In the genomic region with DNA sequence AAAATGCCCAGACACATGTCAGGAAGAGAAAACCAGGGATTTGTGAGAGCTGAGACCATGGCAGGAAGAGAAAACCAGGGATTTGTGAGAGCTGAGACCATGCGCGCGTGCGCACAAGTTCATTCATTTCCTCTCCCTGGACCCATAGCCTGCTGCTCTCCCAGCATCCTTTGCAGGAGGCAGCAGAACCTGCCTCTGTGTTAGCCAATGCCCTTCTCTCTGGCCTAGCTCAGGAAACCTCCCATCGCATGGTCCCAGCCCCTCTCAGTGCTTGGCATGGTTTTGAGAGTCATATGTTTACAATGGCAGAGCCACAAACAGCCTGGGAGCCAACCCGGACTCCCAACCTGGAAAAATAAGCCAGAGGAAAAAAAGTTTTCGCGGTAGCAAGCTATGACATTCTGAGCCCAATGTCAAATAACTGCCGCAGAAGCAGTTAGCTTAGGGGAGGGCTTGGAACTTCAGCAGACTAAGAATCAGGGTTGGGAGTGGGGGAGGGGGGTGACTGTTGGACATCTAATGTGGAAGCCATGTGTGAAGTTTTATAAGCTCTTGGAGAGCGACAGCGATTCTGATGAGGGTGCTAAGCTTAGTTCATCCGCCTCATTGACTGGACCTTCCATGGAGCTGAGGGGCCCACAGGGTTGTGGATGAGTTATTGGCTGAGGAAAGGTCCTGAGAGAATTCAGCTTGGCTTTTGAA, we compare ENCODE assay signal across 12 mouse cellular contexts. TPM values are rescaled to one million over a fixed set of nuclear protein-coding genes. Genes with fewer than 3 reads are reported as not detected.
DNase-seq lines count a peak whose midpoint lies in the region; ATAC-seq and TF ChIP-seq lines count a peak whose summit lies in the region.
"Had no signal": no experiment of that assay in that cellular context is flagged by ENCODE, and none has a peak within 500 bp of the region (broad histone marks: within the 10 kb centered on the region; RNA-seq: fewer than 3 reads in every experiment).

No protein-coding gene starts in this region.

- ATAC-seq in kidney, postnatal 0 days (replicated peaks; ENCODE audit: low FRiP score, low read depth): 0 out of 2 replicates have a peak, but pooled peaks have one; percentile 8
- no peak for ATAC-seq in heart, embryonic 13.5 days (ENCODE audit: extremely low read depth, insufficient number of reproducible peaks, low FRiP score, low TSS enrichment)
- ATAC-seq in liver, embryonic 16.5 days (ENCODE audit: low read depth): no peak
- ATAC-seq: midbrain, embryonic 13.5 days had no signal

- DNase-seq in kidney, postnatal 0 days (ENCODE audit: low spot score): peak; percentile 54
- DNase-seq in kidney, adult 9 months: no peak
- peak; percentile 41 for DNase-seq in embryonic facial prominence, embryonic 10.5 days (ENCODE audit: low spot score)
- no peak for DNase-seq in right cerebral cortex, postnatal 25 days
- DNase-seq in adrenal gland, adult (ENCODE audit: inconsistent age in 2 of 2, low spot score in 1 of 2): no peak
- DNase-seq: layer of hippocampus, postnatal 36 days; right cerebral cortex, adult 18-20 months had no signal

- no peaks in the 10 kb centered on the region for H3K36me3 ChIP-seq in kidney, postnatal 0 days (ENCODE audit: insufficient read depth, low read length)
- H3K36me3 ChIP-seq in embryonic facial prominence, embryonic 10.5 days (replicated peaks): no peaks in the 10 kb centered on the region
- H3K36me3 ChIP-seq in heart, embryonic 13.5 days: no peaks in the 10 kb centered on the region
- H3K36me3 ChIP-seq in liver, embryonic 16.5 days (ENCODE audit: control insufficient read depth, insufficient read depth): no peaks in the 10 kb centered on the region
- H3K36me3 ChIP-seq: forebrain, embryonic 12.5 days; hindbrain, embryonic 13.5 days; midbrain, embryonic 13.5 days had no signal

- no peak overlapping the region for H3K9ac ChIP-seq in kidney, postnatal 0 days (ENCODE audit: low read depth, low read length)
- H3K9ac ChIP-seq in heart, embryonic 13.5 days: no peak overlapping the region
- peak overlapping the region; percentile 41 for H3K9ac ChIP-seq in liver, embryonic 16.5 days (ENCODE audit: low read depth, low read length)
- H3K9ac ChIP-seq: forebrain, embryonic 12.5 days; hindbrain, embryonic 13.5 days; midbrain, embryonic 13.5 days had no signal

- WGBS in kidney, postnatal 0 days: 60% methylated on average over 12 of the region's 12 CpGs
- 82% methylated on average over 12 of the region's 12 CpGs for WGBS in embryonic facial prominence, embryonic 10.5 days
- WGBS in heart, embryonic 13.5 days: 65% methylated on average over 12 of the region's 12 CpGs
- 51% methylated on average over 12 of the region's 12 CpGs for WGBS in liver, embryonic 16.5 days (ENCODE audit: insufficient replicate concordance)

- H3K9me3 ChIP-seq in kidney, postnatal 0 days (replicated peaks; ENCODE audit: low read length): no peaks in the 10 kb centered on the region
- no peaks in the 10 kb centered on the region for H3K9me3 ChIP-seq in embryonic facial prominence, embryonic 10.5 days
- 0 out of 2 replicates have a peak, but pooled peaks cover 3% of the 10 kb centered on the region for H3K9me3 ChIP-seq in heart, embryonic 13.5 days
- no peaks in the 10 kb centered on the region for H3K9me3 ChIP-seq in liver, embryonic 16.5 days (replicated peaks; ENCODE audit: control insufficient read depth, low read length)
- H3K9me3 ChIP-seq: forebrain, embryonic 12.5 days; hindbrain, embryonic 13.5 days; midbrain, embryonic 13.5 days had no signal

- no peak overlapping the region for H3K4me3 ChIP-seq in kidney, postnatal 0 days (replicated peaks; ENCODE audit: low read depth, low read length)
- no peak overlapping the region for H3K4me3 ChIP-seq in embryonic facial prominence, embryonic 10.5 days
- H3K4me3 ChIP-seq in heart, embryonic 13.5 days: no peak overlapping the region
- H3K4me3 ChIP-seq in liver, embryonic 16.5 days (ENCODE audit: low read depth, low read length): peak overlapping the region; percentile 16; the same call in 1 of the 2 replicates
- H3K4me3 ChIP-seq: forebrain, embryonic 12.5 days; hindbrain, embryonic 13.5 days; midbrain, embryonic 13.5 days had no signal

- H3K27me3 ChIP-seq in kidney, postnatal 0 days (ENCODE audit: insufficient read depth, low read length): no peaks in the 10 kb centered on the region
- no peaks in the 10 kb centered on the region for H3K27me3 ChIP-seq in embryonic facial prominence, embryonic 10.5 days (replicated peaks; ENCODE audit: low read depth, poor library complexity, severe bottlenecking)
- no peaks in the 10 kb centered on the region for H3K27me3 ChIP-seq in heart, embryonic 13.5 days (replicated peaks)
- no peaks in the 10 kb centered on the region for H3K27me3 ChIP-seq in liver, embryonic 16.5 days (ENCODE audit: control insufficient read depth, insufficient read depth, low read depth, low read length)
- H3K27me3 ChIP-seq: forebrain, embryonic 12.5 days; hindbrain, embryonic 13.5 days; midbrain, embryonic 13.5 days had no signal

- H3K4me1 ChIP-seq in kidney, postnatal 0 days (replicated peaks; ENCODE audit: insufficient read depth, low read length): peaks cover 15% of the 10 kb centered on the region
- H3K4me1 ChIP-seq in embryonic facial prominence, embryonic 10.5 days: peaks cover 51% of the 10 kb centered on the region
- peaks cover 70% of the 10 kb centered on the region for H3K4me1 ChIP-seq in heart, embryonic 13.5 days
- peaks cover 80% of the 10 kb centered on the region for H3K4me1 ChIP-seq in liver, embryonic 16.5 days (ENCODE audit: control insufficient read depth, low read depth, low read length)
- H3K4me1 ChIP-seq: midbrain, embryonic 13.5 days had no signal

- H3K4me2 ChIP-seq in kidney, postnatal 0 days (ENCODE audit: low read length): no peak overlapping the region
- H3K4me2 ChIP-seq in heart, embryonic 13.5 days: no peak overlapping the region
- H3K4me2 ChIP-seq in liver, embryonic 16.5 days (ENCODE audit: low read depth, low read length): peak overlapping the region; percentile 40; the same call in 1 of the 2 replicates
- H3K4me2 ChIP-seq: forebrain, embryonic 12.5 days; hindbrain, embryonic 13.5 days; midbrain, embryonic 13.5 days had no signal

- TF ChIP-seq CTCF in kidney, postnatal 0 days (IDR thresholded peaks at IDR 0.05; ENCODE audit: low read depth): no peak

- H3K27ac ChIP-seq in kidney, postnatal 0 days: peak overlapping the region; percentile 16; the same call in 1 of the 2 replicates
- H3K27ac ChIP-seq in embryonic facial prominence, embryonic 10.5 days (replicated peaks): peak overlapping the region; percentile 81
- peak overlapping the region; percentile 94 for H3K27ac ChIP-seq in heart, embryonic 13.5 days (replicated peaks)
- H3K27ac ChIP-seq in liver, embryonic 16.5 days (ENCODE audit: low read length): peak overlapping the region; percentile 86
- H3K27ac ChIP-seq: forebrain, embryonic 12.5 days; hindbrain, embryonic 13.5 days; midbrain, embryonic 13.5 days had no signal

RNA-seq across cellular contexts. Expression of a gene that starts 40.1 kb away (rescaled TPM):
- 16.2 and 16.5 TPM in 2 replicates for polyA plus RNA-seq in kidney, postnatal 0 days (2015; fragmentation: Nextera tagmentation; extraction: Ambion mirVana)
- polyA plus RNA-seq in embryonic facial prominence, embryonic 10.5 days (2016; fragmentation: Nextera tagmentation; extraction: Ambion mirVana): 6.3 and 8.0 TPM in 2 replicates
- 30.9 and 32.5 TPM in 2 replicates for polyA plus RNA-seq in heart, embryonic 13.5 days (2015; fragmentation: Nextera tagmentation; extraction: Ambion mirVana)
- 9.1 and 9.6 TPM in 2 replicates for polyA plus RNA-seq in liver, embryonic 16.5 days (2015; fragmentation: Nextera tagmentation; extraction: Ambion mirVana)

RNA-seq across cellular contexts. Expression of a gene that starts 54.9 kb away (rescaled TPM):
- polyA plus RNA-seq in kidney, postnatal 0 days (2015; fragmentation: Nextera tagmentation; extraction: Ambion mirVana): 36.5 and 41.4 TPM in 2 replicates
- polyA plus RNA-seq in embryonic facial prominence, embryonic 10.5 days (2016; fragmentation: Nextera tagmentation; extraction: Ambion mirVana): 34.7 and 35.4 TPM in 2 replicates
- polyA plus RNA-seq in heart, embryonic 13.5 days (2015; fragmentation: Nextera tagmentation; extraction: Ambion mirVana): 40.0 and 48.9 TPM in 2 replicates
- polyA plus RNA-seq in liver, embryonic 16.5 days (2015; fragmentation: Nextera tagmentation; extraction: Ambion mirVana): 4.9 and 5.1 TPM in 2 replicates

Comparison
In these comparisons a context has a peak if more than half of its experiments do, and no peak if none do; other contexts are left out.
1. DNase-seq: peak in kidney, postnatal 0 days (single experiment) and embryonic facial prominence, embryonic 10.5 days (single experiment); none in kidney, adult 9 months (single experiment), right cerebral cortex, postnatal 25 days (single experiment) and adrenal gland, adult (0 of 2).
2. H3K27ac ChIP-seq: peak in every context shown above with its lines; median percentile 94 in heart, embryonic 13.5 days; 86 in liver, embryonic 16.5 days; 81 in embryonic facial prominence, embryonic 10.5 days; 16 in kidney, postnatal 0 days.